Mouse (Mus musculus) frontal cortex, postnatal 36 days (tissue): ENCODE data around the gene Wdr60.

ENCODE experiments used
- DNase-seq, 2 experiments: peaks; one replicate each; pipeline ENCODE4 v3.0.0; 2022; ENCODE audit warnings: low spot score in 2 of 2

Gene Wdr60

DNA sequence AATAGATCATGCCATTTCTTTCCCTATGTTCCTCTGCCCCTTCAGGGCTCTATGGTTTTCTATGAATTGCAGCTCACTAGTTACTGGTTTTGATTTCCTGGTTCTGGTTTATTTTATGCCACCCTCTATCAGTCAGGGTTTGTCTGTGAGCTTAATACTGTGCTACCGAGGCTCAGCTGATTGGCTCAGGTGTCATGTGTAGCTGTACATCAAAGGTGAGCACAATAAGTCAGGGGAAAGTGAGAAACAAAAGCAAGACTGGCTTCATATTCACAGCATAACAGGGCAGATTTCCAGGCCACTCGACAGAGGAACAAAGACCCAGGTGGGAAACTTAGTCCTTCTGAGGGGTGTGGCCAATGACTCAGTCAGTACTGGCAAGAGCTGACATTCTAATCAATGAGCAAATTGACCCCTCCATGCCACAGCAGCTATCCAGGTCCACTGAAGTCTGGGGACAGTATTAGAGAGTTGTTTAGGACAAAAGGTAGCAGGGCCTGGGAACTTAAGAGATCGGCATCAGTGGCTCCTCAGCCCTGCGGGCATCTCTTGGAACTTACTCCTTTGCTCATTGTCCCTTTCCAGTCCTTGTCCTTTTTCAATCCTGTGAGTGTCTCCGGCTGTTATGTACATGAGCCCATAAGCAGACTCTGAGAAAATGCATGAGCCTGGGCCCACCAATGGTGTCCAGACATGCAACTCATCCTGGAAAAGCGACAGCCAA, 79.4 kb downstream of the Wdr60 start:
- no peak for DNase-seq

DNA sequence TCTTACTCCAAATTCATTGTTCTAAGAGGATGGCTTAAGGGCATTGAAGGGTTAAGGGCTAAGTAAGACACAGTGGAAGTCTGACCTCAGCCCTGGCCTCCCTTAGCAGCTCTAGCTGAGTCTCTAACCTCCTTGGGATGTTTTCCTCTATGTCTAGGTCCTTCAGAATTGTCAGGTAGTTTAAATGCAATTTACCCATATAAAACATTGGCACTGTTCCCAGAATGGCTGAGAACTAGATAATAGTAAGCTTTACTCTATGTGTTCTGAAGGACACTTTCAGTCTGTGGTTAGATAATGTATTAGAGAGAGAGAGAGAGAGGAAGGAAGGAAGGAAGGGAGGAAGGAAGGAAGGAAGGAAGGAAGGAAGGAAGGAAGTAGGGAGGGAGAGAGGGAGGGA, 80.4 kb downstream of the Wdr60 start:
- no peak for DNase-seq

DNA sequence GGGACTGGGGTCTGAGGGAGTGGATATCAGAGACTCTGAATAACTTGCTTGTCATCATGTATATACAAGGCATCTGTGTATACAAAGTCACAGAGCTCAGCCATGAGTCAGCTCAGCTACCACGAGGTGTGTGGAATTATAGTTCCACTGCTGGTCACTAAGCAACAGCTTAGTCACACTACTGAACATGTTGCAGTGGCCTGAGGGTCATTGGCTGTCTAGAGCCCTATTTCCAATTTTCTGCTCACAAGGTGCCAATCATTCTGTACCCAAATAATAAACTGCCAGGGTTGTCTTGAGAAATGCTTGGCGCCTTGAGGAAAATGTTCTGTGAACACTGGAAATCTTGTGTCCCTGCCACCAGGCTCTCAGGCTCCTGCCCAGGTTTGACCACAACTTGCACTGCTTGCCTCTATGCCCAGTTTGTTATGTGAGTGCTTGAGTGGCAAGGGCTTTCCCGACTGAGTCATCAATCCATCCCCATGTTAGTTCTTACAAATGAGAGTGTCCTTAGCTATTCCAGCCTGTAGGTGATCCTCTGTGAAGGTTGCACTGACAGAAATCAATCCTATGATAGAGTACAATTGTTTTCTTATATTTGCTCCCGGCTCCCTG, 81.3 kb downstream of the Wdr60 start:
- DNase-seq = no peak

DNA sequence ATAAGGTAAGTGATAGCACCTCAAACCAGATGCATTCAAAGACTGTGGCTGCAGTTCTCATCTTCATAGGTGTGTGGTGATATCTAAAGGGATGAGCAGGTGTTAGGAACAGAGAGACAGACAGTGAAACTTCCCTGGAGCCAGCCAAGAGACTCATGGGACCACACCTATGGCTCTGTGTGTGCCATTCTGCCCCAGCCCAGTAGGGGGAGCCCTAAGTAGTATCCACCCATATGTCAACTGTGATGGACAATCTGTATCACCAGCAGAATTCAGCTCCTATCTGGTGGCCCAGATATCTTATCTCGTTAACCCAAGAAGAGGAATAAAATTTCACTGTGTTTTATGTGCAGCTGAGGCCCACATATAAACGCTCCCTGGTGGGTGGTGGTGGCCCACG, 85.9 kb downstream of the Wdr60 start:
- DNase-seq = no peak

DNA sequence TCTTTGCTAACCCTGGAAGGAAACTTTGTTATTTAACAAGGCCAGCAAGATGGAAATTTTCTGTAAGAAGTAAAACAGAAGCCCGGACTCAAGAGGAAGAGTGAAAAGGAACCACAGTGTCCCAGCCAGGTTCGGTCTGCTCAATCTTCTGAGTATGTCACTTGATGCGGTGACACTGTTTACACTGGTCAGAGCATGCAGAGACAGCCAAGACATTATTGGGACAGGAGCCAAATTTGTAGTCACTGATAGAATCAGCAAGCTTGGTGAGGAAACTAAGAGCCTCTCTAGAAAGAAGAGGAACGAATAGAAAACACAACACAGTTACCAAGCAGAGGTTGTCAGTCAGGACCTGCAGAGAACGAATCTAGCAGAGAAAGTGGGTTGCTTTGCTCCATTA, 93.2 kb downstream of the Wdr60 start:
- DNase-seq = no peak

DNA sequence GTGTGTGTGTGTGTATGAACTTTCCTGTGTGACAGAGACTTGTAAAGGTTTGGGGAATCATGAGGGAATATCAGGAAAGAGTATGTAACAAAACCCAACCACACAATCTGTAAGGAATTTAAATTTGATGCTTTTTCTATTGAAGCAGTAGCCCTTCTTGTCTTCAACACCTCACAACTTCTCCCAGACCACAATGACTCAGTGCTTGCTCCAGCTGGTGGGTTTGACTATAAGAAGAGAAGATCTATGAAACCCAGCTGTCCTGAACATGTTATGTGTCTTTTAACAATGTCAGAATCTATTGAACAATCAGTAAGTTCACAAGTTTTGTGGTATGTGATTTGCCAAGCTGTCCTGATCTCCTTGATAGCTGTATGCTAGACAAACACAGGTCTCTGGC, 97.5 kb downstream of the Wdr60 start:
- DNase-seq = no peak

DNA sequence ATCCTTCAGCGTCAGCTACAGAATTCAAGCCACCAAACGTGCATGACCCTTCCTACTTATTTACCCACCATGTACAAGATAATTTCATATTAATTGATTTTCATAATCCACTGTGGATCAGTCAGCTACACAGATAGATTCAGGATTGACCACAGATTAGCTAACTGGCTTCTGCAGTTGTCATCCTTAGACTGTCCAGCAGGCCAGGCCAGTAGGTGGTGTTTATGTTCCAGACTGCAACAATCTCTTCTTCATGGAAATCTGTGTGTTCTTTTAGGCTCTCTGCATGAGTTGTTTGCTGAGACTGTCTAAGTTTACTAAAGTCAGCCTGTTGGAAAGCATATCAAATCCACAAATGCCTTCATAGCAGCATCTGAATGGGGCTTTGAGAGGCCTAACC, 103.1 kb downstream of the Wdr60 start:
- no peak for DNase-seq

DNA sequence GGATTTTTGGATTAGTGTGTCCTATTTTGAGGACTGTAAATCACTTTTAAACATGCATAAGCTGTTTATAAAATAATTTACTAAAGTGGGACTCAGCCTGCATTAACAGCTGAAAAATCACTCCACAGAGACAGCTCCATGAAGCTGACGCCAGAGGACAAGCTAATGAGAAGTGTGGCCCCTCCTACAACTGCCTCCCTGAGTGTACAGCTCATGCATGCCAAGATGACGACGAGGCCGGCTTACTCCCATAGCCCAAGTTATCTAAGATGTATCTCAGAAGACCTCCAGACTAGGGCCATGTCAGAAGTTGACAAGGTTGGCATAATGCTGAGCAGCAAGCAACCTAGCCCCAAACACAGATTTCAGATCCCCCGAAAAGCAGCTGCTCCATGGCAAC, 103.6 kb downstream of the Wdr60 start:
- DNase-seq = no peak

DNA sequence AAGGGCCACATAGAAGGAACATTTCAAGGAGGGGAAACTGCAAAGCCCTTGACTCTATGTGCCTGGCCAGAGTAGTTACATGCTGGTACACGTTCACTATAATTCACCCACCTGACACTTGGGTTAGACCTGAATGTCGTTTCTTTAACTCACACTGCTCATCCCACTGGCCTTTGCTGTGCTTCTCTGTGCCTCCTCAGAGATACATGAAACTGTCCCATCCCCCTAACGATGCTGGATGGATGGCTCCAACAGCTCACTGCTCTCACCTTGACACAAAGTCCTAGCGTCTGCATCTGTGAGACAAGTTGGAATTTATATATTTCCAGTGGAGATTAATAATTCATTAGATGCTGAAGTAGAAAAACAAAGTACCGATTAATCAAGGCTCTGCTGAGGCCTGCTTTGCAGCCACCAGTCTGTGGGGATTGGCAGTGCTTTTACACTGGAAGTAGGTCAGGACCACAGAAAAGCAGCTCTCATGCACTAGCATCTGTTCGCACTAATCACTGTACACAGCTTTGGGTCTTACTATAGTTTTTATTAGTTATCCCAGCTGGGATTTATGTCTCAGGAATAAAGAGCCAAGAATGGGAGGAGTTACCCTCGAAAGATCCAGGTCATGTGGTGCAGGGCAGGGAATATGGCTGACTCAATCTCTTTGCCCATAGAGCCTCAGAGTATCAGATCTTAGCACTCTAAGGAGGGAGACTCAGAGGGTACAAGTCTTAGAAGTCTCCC, 105.9 kb downstream of the Wdr60 start:
- no peak for DNase-seq
